Mouse (Mus musculus) CH12.LX (cell line): ENCODE results near the gene Gls. TPM values are rescaled to one million over a fixed set of nuclear protein-coding genes. Genes with fewer than 3 reads are reported as not detected.

Experiments used
- DNase-seq: peaks from one replicate; pipeline ENCODE4 v3.0.0-alpha.2; 2013; ENCODE audit errors: extremely low read depth
- H3K27ac ChIP-seq: 2 replicates; pipeline ENCODE4 v1.5.1; 2012; ENCODE audit warnings: low read depth, mild to moderate bottlenecking, control low read depth, moderate library complexity; ENCODE audit not compliant: insufficient read depth
- H3K27me3 ChIP-seq: replicated peaks from 2 replicates; pipeline ENCODE3; 2012; ENCODE audit warnings: inconsistent platforms
- H3K36me3 ChIP-seq, 2 experiments: replicated peaks in 1 of 2; 2 replicates each; pipeline versions ENCODE3 to v1.6.1; 2012; ENCODE audit warnings: inconsistent platforms in 1 of 2, low read length in 1 of 2, mild to moderate bottlenecking in 1 of 2, mixed read lengths in 1 of 2, moderate library complexity in 1 of 2; ENCODE audit not compliant: control insufficient read depth in 1 of 2, insufficient read depth in 1 of 2
- H3K4me1 ChIP-seq, 2 experiments: 2 replicates each; pipeline ENCODE4 v1.6.1; 2012; ENCODE audit warnings: inconsistent platforms in 1 of 2, moderate library complexity in 1 of 2; ENCODE audit not compliant: insufficient read depth in 2 of 2, control insufficient read depth in 1 of 2
- H3K4me2 ChIP-seq: 2 replicates; pipeline ENCODE4 v1.6.1; 2012; ENCODE audit warnings: low read depth, mild to moderate bottlenecking, control low read depth; ENCODE audit not compliant: poor library complexity, insufficient read depth, severe bottlenecking
- H3K4me3 ChIP-seq, 3 experiments: fragments of 150-350 bp in 1 of 3; sonication (generic) in 1 of 3; replicated peaks in 1 of 3; 2 replicates each; pipeline versions ENCODE3 to v1.5.1; 2011 to 2012; ENCODE audit warnings: low read depth in 2 of 3, low read length in 2 of 3, mild to moderate bottlenecking in 2 of 3, moderate library complexity in 2 of 3, control low read depth in 1 of 3, improper control_type of control experiment in 1 of 3, inconsistent platforms in 1 of 3, mixed read lengths in 1 of 3; ENCODE audit not compliant: poor library complexity in 1 of 3
- H3K79me2 ChIP-seq: replicated peaks from 2 replicates; pipeline ENCODE4 v1.6.1; 2012; ENCODE audit warnings: mild to moderate bottlenecking, moderate library complexity; ENCODE audit not compliant: control insufficient read depth, poor library complexity, insufficient read depth, severe bottlenecking; ENCODE audit errors: extremely low read depth
- H3K9ac ChIP-seq: 2 replicates; pipeline ENCODE4 v1.6.1; 2012; ENCODE audit warnings: low read depth, mild to moderate bottlenecking, control low read depth, moderate library complexity; ENCODE audit not compliant: insufficient read depth
- H3K9me3 ChIP-seq: replicated peaks from 2 replicates; pipeline ENCODE3; 2012; ENCODE audit warnings: low read length, inconsistent platforms, mixed read lengths
- BHLHE40 ChIP-seq: IDR thresholded peaks from 2 replicates; pipeline ENCODE4 v1.6.1; 2011; ENCODE audit warnings: mild to moderate bottlenecking, low read depth, low read length, improper control_type of control experiment
- CHD1 ChIP-seq: IDR thresholded peaks from 2 replicates; pipeline ENCODE4 v1.6.1; 2012; ENCODE audit warnings: low read depth, low read length, improper control_type of control experiment, inconsistent platforms
- CHD2 ChIP-seq: IDR thresholded peaks from 2 replicates; pipeline ENCODE4 v1.6.1; 2011; ENCODE audit warnings: low read length, improper control_type of control experiment
- CTCF ChIP-seq, 2 experiments: IDR thresholded peaks in 1 of 2; conservative IDR thresholded peaks in 1 of 2; 2 replicates each; pipeline ENCODE4 v1.5.1; 2011 to 2012; ENCODE audit warnings: low read depth in 2 of 2, low read length in 2 of 2, improper control_type of control experiment in 1 of 2, inconsistent platforms in 1 of 2, mild to moderate bottlenecking in 1 of 2, moderate library complexity in 1 of 2
- E2F4 ChIP-seq: IDR thresholded peaks from 2 replicates; pipeline ENCODE4 v1.6.1; 2011; ENCODE audit warnings: low read depth, low read length, improper control_type of control experiment; ENCODE audit not compliant: insufficient replicate concordance
- ELF1 ChIP-seq: IDR thresholded peaks from 2 replicates; pipeline ENCODE4 v1.6.1; 2014; ENCODE audit warnings: low read depth, mild to moderate bottlenecking, inconsistent platforms, low read length, improper control_type of control experiment
- EP300 ChIP-seq: IDR thresholded peaks from 2 replicates; pipeline ENCODE4 v1.6.1; 2011; ENCODE audit warnings: low read length, improper control_type of control experiment
- ETS1 ChIP-seq: conservative IDR thresholded peaks from 2 replicates; pipeline ENCODE4 v1.6.1; 2012; ENCODE audit warnings: low read depth, mild to moderate bottlenecking, inconsistent platforms, low read length, improper control_type of control experiment, moderate library complexity
- GABPA ChIP-seq: IDR thresholded peaks from 2 replicates; pipeline ENCODE4 v1.6.1; 2012; ENCODE audit warnings: low read depth, low read length, improper control_type of control experiment, inconsistent platforms; ENCODE audit not compliant: insufficient replicate concordance
- HCFC1 ChIP-seq: IDR thresholded peaks from 2 replicates; pipeline ENCODE4 v1.6.1; 2012; ENCODE audit warnings: low read depth, mild to moderate bottlenecking, inconsistent platforms, low read length, improper control_type of control experiment
- IRF4 ChIP-seq: IDR thresholded peaks from 2 replicates; pipeline ENCODE4 v1.6.1; 2014; ENCODE audit warnings: low read depth, mild to moderate bottlenecking, inconsistent platforms, low read length, improper control_type of control experiment
- JUN ChIP-seq: IDR thresholded peaks from 2 replicates; pipeline ENCODE4 v1.6.1; 2011; ENCODE audit warnings: low read depth, mild to moderate bottlenecking, low read length, improper control_type of control experiment, moderate library complexity; ENCODE audit not compliant: insufficient read depth
- JUND ChIP-seq: conservative IDR thresholded peaks from 2 replicates; pipeline ENCODE4 v1.6.1; 2011; ENCODE audit warnings: low read depth, low read length, improper control_type of control experiment
- KAT2A ChIP-seq: IDR thresholded peaks from 2 replicates; pipeline ENCODE4 v1.6.1; 2012; ENCODE audit warnings: low read length, improper control_type of control experiment, inconsistent platforms; ENCODE audit not compliant: insufficient replicate concordance
- MAFK ChIP-seq: IDR thresholded peaks from 2 replicates; pipeline ENCODE4 v1.6.1; 2011; ENCODE audit warnings: low read length, improper control_type of control experiment; ENCODE audit not compliant: insufficient replicate concordance
- MAX ChIP-seq: IDR thresholded peaks from 2 replicates; pipeline ENCODE4 v1.6.1; 2011; ENCODE audit warnings: low read length, improper control_type of control experiment
- MAZ ChIP-seq: IDR thresholded peaks from 2 replicates; pipeline ENCODE4 v1.6.1; 2012; ENCODE audit warnings: low read depth, mild to moderate bottlenecking, inconsistent platforms, low read length, improper control_type of control experiment, moderate library complexity
- MEF2A ChIP-seq: IDR thresholded peaks from 2 replicates; pipeline ENCODE4 v1.6.1; 2014; ENCODE audit warnings: low read depth, mild to moderate bottlenecking, inconsistent platforms, low read length, improper control_type of control experiment, borderline replicate concordance
- MXI1 ChIP-seq: IDR thresholded peaks from 2 replicates; pipeline ENCODE4 v1.6.1; 2011; ENCODE audit warnings: mild to moderate bottlenecking, low read depth, low read length, improper control_type of control experiment
- MYC ChIP-seq: IDR thresholded peaks from 2 replicates; pipeline ENCODE4 v1.6.1; 2011; ENCODE audit warnings: low read depth, mild to moderate bottlenecking, improper control_type of control experiment, low read length
- NELFE ChIP-seq: IDR thresholded peaks from 2 replicates; pipeline ENCODE4 v1.6.1; 2011; ENCODE audit warnings: low read depth, low read length, improper control_type of control experiment
- NRF1 ChIP-seq: IDR thresholded peaks from 2 replicates; pipeline ENCODE4 v1.6.1; 2014; ENCODE audit warnings: low read depth, mild to moderate bottlenecking, inconsistent platforms, low read length, improper control_type of control experiment, moderate library complexity
- PAX5 ChIP-seq: IDR thresholded peaks from 2 replicates; pipeline ENCODE4 v1.6.1; 2012; ENCODE audit warnings: low read length, inconsistent platforms, mixed read lengths
- POLR2A ChIP-seq: IDR thresholded peaks from 2 replicates; pipeline ENCODE4 v1.6.1; 2011; ENCODE audit warnings: low read depth, mild to moderate bottlenecking, improper control_type of control experiment, low read length
- POLR2AphosphoS2 ChIP-seq: IDR thresholded peaks from 2 replicates; pipeline ENCODE4 v1.6.1; 2011; ENCODE audit warnings: low read depth, low read length, improper control_type of control experiment
- RAD21 ChIP-seq: IDR thresholded peaks from 2 replicates; pipeline ENCODE4 v1.6.1; 2011; ENCODE audit warnings: low read depth, mild to moderate bottlenecking, low read length, improper control_type of control experiment, moderate library complexity
- RCOR1 ChIP-seq: conservative IDR thresholded peaks from 2 replicates; pipeline ENCODE4 v1.6.1; 2012; ENCODE audit warnings: low read depth, mild to moderate bottlenecking, inconsistent platforms, low read length, improper control_type of control experiment
- SIN3A ChIP-seq: IDR thresholded peaks from 2 replicates; pipeline ENCODE4 v1.6.1; 2012; ENCODE audit warnings: low read length, improper control_type of control experiment, inconsistent platforms
- SMC3 ChIP-seq: IDR thresholded peaks from 2 replicates; pipeline ENCODE4 v1.6.1; 2011; ENCODE audit warnings: low read depth, low read length, improper control_type of control experiment
- TBP ChIP-seq: conservative IDR thresholded peaks from 2 replicates; pipeline ENCODE4 v1.6.1; 2011; ENCODE audit warnings: low read depth, low read length, improper control_type of control experiment
- TCF12 ChIP-seq: IDR thresholded peaks from 2 replicates; pipeline ENCODE4 v1.6.1; 2014; ENCODE audit warnings: low read depth, mild to moderate bottlenecking, inconsistent platforms, low read length, improper control_type of control experiment
- UBTF ChIP-seq: IDR thresholded peaks from 2 replicates; pipeline ENCODE4 v1.6.1; 2012; ENCODE audit warnings: low read depth, mild to moderate bottlenecking, inconsistent platforms, low read length, improper control_type of control experiment, moderate library complexity
- USF1 ChIP-seq: IDR thresholded peaks from 2 replicates; pipeline ENCODE4 v1.6.1; 2014; ENCODE audit warnings: low read depth, mild to moderate bottlenecking, inconsistent platforms, low read length, improper control_type of control experiment
- USF2 ChIP-seq: conservative IDR thresholded peaks from 2 replicates; pipeline ENCODE4 v1.6.1; 2011; ENCODE audit warnings: low read depth, low read length, improper control_type of control experiment
- ZC3H11A ChIP-seq: IDR thresholded peaks from 2 replicates; pipeline ENCODE4 v1.6.1; 2012; ENCODE audit warnings: low read depth, mild to moderate bottlenecking, inconsistent platforms, low read length, improper control_type of control experiment
- ZKSCAN1 ChIP-seq: IDR thresholded peaks from 2 replicates; pipeline ENCODE4 v1.6.1; 2012; ENCODE audit warnings: low read depth, inconsistent platforms, low read length, improper control_type of control experiment, borderline replicate concordance
- ZMIZ1 ChIP-seq: IDR thresholded peaks from 2 replicates; pipeline ENCODE4 v1.6.1; 2012; ENCODE audit warnings: low read depth, mild to moderate bottlenecking, inconsistent platforms, low read length, improper control_type of control experiment
- ZNF384 ChIP-seq: IDR thresholded peaks from 2 replicates; pipeline ENCODE4 v1.6.1; 2012; ENCODE audit warnings: low read depth, low read length, improper control_type of control experiment, inconsistent platforms
- dilution Hi-C: fragments of 300-500 bp; cut with MboI; formaldehyde crosslinking; loops from 2 replicates; pipeline ENCODE4 v1.14.3; 2020; ENCODE audit warnings: low sequenced_read_pairs; ENCODE audit not compliant: extremely low pct_unique_long_range_greater_than_20kb, extremely low pct_ligation_motif_present
- in situ Hi-C: fragments of 300-500 bp; cut with MboI; formaldehyde crosslinking; loops from 3 replicates; pipeline ENCODE4 v1.14.3; 2019; ENCODE audit warnings: low sequenced_read_pairs, low pct_ligation_motif_present, low pct_unique_long_range_greater_than_20kb, mixed read lengths
- polyA plus RNA-seq: library from polyadenylated mRNA; unstranded; fragments of >175 nt; gene quantifications from 2 replicates; pipeline ENCODE4 v1.2.1, GENCODE M21; 2012; ENCODE audit warnings: low read depth; ENCODE audit not compliant: insufficient read length
- total RNA-seq, 2 experiments: library from RNA; depleted of rRNA; stranded (reverse); fragments of 300-350 nt in 1 of 2; fragments of >200 nt in 1 of 2; gene quantifications; 2 replicates each; pipeline ENCODE4 v1.2.3; 2012 to 2014

The Gls gene
- total and polyA plus RNA-seq, 3 experiments: 107 to 182 (median 150) TPM

- Histone ChIP-seq H3K27ac (peak overlapping the region; percentile 96), H3K9ac (peak overlapping the region; percentile 45; the same call in 1 of the 2 replicates), H3K4me3 (peak overlapping the region in 2 of 3 experiments; percentile 29 to 55), H3K79me2 (0 out of 2 replicates have a peak, but pooled peaks cover 2% of the 10 kb centered on the region), H3K36me3 (peaks cover 78% of the 10 kb centered on the region in 2 experiments), H3K4me1 (peaks cover 33 to 94% of the 10 kb centered on the region in 2 experiments), H3K27me3 (no peaks in the 10 kb centered on the region), H3K4me2 (peak overlapping the region; percentile 52; the same call in 1 of the 2 replicates), H3K9me3 (no peaks in the 10 kb centered on the region)
- DNase-seq: peak; percentile 78
- in situ Hi-C loops (no loop called here), dilution Hi-C loops (no loop called here)
- TF ChIP-seq SIN3A (peak; percentile 90), POLR2AphosphoS2 (no peak), RAD21 (no peak), ELF1 (peak; percentile 62), HCFC1 (no peak), CTCF (conservative IDR thresholded peaks at IDR 0.05 in 1 of 2, IDR thresholded peaks at IDR 0.05 in 1 of 2; ENCODE audit: low read depth in 2 of 2, low read length in 2 of 2) (no peak), SMC3 (no peak; the same call in 1 of the 2 replicates), EP300 (peak; percentile 97), MEF2A (peak; percentile 89), MXI1 (peak; percentile 67), RCOR1 (peak; percentile 95), ZKSCAN1 (no peak), TBP (0 out of 2 replicates have a peak, but pooled peaks have one; percentile 22), ZC3H11A (no peak), PAX5 (no peak), NELFE (peak; percentile 47; the same call in 1 of the 2 replicates), BHLHE40 (peak; percentile 91), POLR2A (no peak; the same call in 1 of the 2 replicates), E2F4 (no peak), TCF12 (peak; percentile 90), CHD1 (peak; percentile 87; the same call in 1 of the 2 replicates), JUN (peak; percentile 80), MAX (peak; percentile 76), MYC (peak; percentile 77), ETS1 (peak; percentile 93), IRF4 (peak; percentile 98), UBTF (no peak), ZNF384 (0 out of 2 replicates have a peak, but pooled peaks have one; percentile 43), USF1 (no peak), GABPA (no peak), USF2 (no peak), JUND (peak; percentile 94), MAZ (peak; percentile 77), ZMIZ1 (peak; percentile 75), CHD2 (peak; percentile 88), MAFK (peak; percentile 57; the same call in 1 of the 2 replicates), NRF1 (0 out of 2 replicates have a peak, but pooled peaks have one; percentile 5), KAT2A (0 out of 2 replicates have a peak, but pooled peaks have one; percentile 40)
Observed at GRCm38 (mm10) chr1:52144907-52145306, 88.1 kb downstream of the Gls start.
